Mouse (Mus musculus): ENCODE measurements at regions not wholly inside any gene's neighbourhood (a gene's known extent, or its start where the extent isn't known, plus 50 kb on each side); places are given as distances from the start of the nearest gene placed in this dataset.
A peak's percentile ranks its signal among the peaks of the same experiment; 100 is the strongest.

GRCm38 (mm10) chr15:25536451-25537334 lies 85.6 kb upstream of the Myo10 start:
- DNase-seq: peak; percentile 16

- no peak for DNase-seq
Measured at GRCm38 (mm10) chr15:25539344-25540176, 82.8 kb upstream of the Myo10 start.

GRCm38 (mm10) chr15:25542382-25542781 lies 79.9 kb upstream of the Myo10 start:
- no peak for DNase-seq

GRCm38 (mm10) chr15:25546185-25546584 lies 76.1 kb upstream of the Myo10 start:
- no peak for DNase-seq

GRCm38 (mm10) chr15:25550269-25551054 lies 71.9 kb upstream of the Myo10 start:
- no peak for DNase-seq

GRCm38 (mm10) chr15:25554945-25555344 lies 67.4 kb upstream of the Myo10 start:
- no peak for DNase-seq

- DNase-seq: no peak
Measured at GRCm38 (mm10) chr15:25555852-25556251, 66.5 kb upstream of the Myo10 start.

GRCm38 (mm10) chr15:25557566-25557965 lies 64.8 kb upstream of the Myo10 start:
- no peak for DNase-seq

- no peak for DNase-seq
Measured at GRCm38 (mm10) chr15:25558240-25558639, 64.1 kb upstream of the Myo10 start.

GRCm38 (mm10) chr15:25563641-25564040 lies 58.7 kb upstream of the Myo10 start:
- DNase-seq: no peak

- no peak for DNase-seq
Measured at GRCm38 (mm10) chr15:25572495-25572894, 49.8 kb upstream of the Myo10 start.
